24 mouse cellular contexts compared by ENCODE assay signal in genomic region chr4:151041506-151041905, GRCm38 (mm10). TPM values are rescaled to one million over a fixed set of nuclear protein-coding genes. Genes with fewer than 3 reads are reported as not detected.
DNase-seq lines count a peak whose midpoint lies in the region; TF ChIP-seq lines count a peak whose summit lies in the region.
"Had no signal": no experiment of that assay in that cellular context is flagged by ENCODE, and none has a peak within 500 bp of the region (broad histone marks: within the 10 kb centered on the region; RNA-seq: fewer than 3 reads in every experiment).

No protein-coding gene starts in this region.

- DNase-seq in gastrocnemius, adult 2 months = no peak
- DNase-seq in gastrocnemius, postnatal 25 days = no peak
- DNase-seq in left cerebral cortex, adult 11 months (ENCODE audit: low spot score) = peak; percentile 53
- no peak for DNase-seq in left cerebral cortex, postnatal 4 days
- DNase-seq in right cerebral cortex, postnatal 10 days (ENCODE audit: low spot score in 2 of 2) = peak; percentile 47 to 71
- DNase-seq in urinary bladder, postnatal 4 days (ENCODE audit: low spot score in 2 of 2) = no peak
- DNase-seq in hindbrain, embryonic 10.5 days (ENCODE audit: low spot score) = no peak
- DNase-seq: adrenal gland, adult 2 months; cerebellum, adult 18-20 months; kidney, adult 9 months; kidney, postnatal 4 days; lung, adult 2 months; spleen, adult 18-20 months; thymus, postnatal 36 days had no signal

- peaks cover 11% of the 10 kb centered on the region for H3K27me3 ChIP-seq in hindbrain, embryonic 10.5 days (ENCODE audit: insufficient read depth, poor library complexity, severe bottlenecking)
- H3K27me3 ChIP-seq: Patski had no signal

- H3K9me3 ChIP-seq in hindbrain, embryonic 10.5 days = no peaks in the 10 kb centered on the region
- H3K9me3 ChIP-seq: forebrain, embryonic 10.5 days; heart, embryonic 10.5 days; neural tube, embryonic 12.5 days had no signal

- TF ChIP-seq CTCF in gastrocnemius, adult 2 months (IDR thresholded peaks at IDR 0.05) = no peak
- TF ChIP-seq CTCF in cortical plate, adult 2 months (IDR thresholded peaks at IDR 0.05; ENCODE audit: extremely low read depth, insufficient read depth, low read length) = no peak

- H3K27ac ChIP-seq in gastrocnemius, adult 2 months = peak overlapping the region; percentile 12; the same call in 1 of the 2 replicates
- no peak overlapping the region for H3K27ac ChIP-seq in cortical plate, adult 2 months (ENCODE audit: insufficient read depth, low read length)
- H3K27ac ChIP-seq in hindbrain, embryonic 10.5 days = no peak overlapping the region
- H3K27ac ChIP-seq: forebrain, embryonic 10.5 days; heart, embryonic 10.5 days; neural tube, embryonic 12.5 days had no signal

- WGBS in hindbrain, embryonic 10.5 days = 89% methylated on average over 5 of the region's 5 CpGs

- peaks cover 2% of the 10 kb centered on the region for H3K4me1 ChIP-seq in cortical plate, adult 2 months (ENCODE audit: control insufficient read depth, insufficient read depth, low read length)
- peaks cover 23% of the 10 kb centered on the region for H3K4me1 ChIP-seq in hindbrain, embryonic 10.5 days (replicated peaks)

- TF ChIP-seq POLR2A in cortical plate, adult 2 months (IDR thresholded peaks at IDR 0.05; ENCODE audit: extremely low read depth, insufficient read depth, low read length) = 0 out of 2 replicates have a peak, but pooled peaks have one; percentile 15

- peaks cover 1% of the 10 kb centered on the region for H3K36me3 ChIP-seq in hindbrain, embryonic 10.5 days

- peak overlapping the region; percentile 9; the same call in 1 of the 2 replicates for H3K4me3 ChIP-seq in gastrocnemius, adult 2 months
- H3K4me3 ChIP-seq in cortical plate, adult 2 months (ENCODE audit: insufficient read depth, low read length) = peak overlapping the region; percentile 28
- H3K4me3 ChIP-seq in hindbrain, embryonic 10.5 days = no peak overlapping the region
- H3K4me3 ChIP-seq: forebrain, embryonic 10.5 days; heart, embryonic 10.5 days; neural tube, embryonic 12.5 days had no signal

- intact Hi-C loops in gastrocnemius, adult 2 months (cut with DNase I) = no loop called here
- intact Hi-C loops in left cerebral cortex, postnatal 4 days (cut with DNase I) = no loop called here

RNA-seq across cellular contexts. Expression of gene Per3, which starts 3.0 kb away (rescaled TPM):
- total RNA-seq in gastrocnemius, adult 2 months (2021) = 1 to 10 TPM; 3.6 to 9.3 TPM
- total RNA-seq in gastrocnemius, postnatal 25 days (2021) = 10 to 100 TPM in 1 of 2 experiments, 1 to 10 TPM in 1; 3.8 to 16.2 TPM
- total RNA-seq in left cerebral cortex, postnatal 4 days (2021) = 1 to 10 TPM; 6.5 to 6.6 TPM
- 42.8 and 48.1 TPM in 2 replicates for polyA plus RNA-seq in cortical plate, adult 2 months (2012; rRNA removed)
- 4.3 and 5.7 TPM in 2 replicates for polyA plus RNA-seq in hindbrain, embryonic 10.5 days (2016; fragmentation: Nextera tagmentation; extraction: Ambion mirVana)

RNA-seq across cellular contexts. Expression of gene Vamp3, which starts 16.3 kb away (rescaled TPM):
- total RNA-seq in gastrocnemius, adult 2 months (2021) = 10 to 100 TPM; 53.8 to 56.3 TPM
- total RNA-seq in gastrocnemius, postnatal 25 days (2021) = 10 to 100 TPM; 49.0 to 54.0 TPM
- 10 to 100 TPM; 34.1 to 35.2 TPM for total RNA-seq in left cerebral cortex, postnatal 4 days (2021)
- polyA plus RNA-seq in cortical plate, adult 2 months (2012; rRNA removed) = 52.2 and 54.8 TPM in 2 replicates
- 105 and 123 TPM in 2 replicates for polyA plus RNA-seq in hindbrain, embryonic 10.5 days (2016; fragmentation: Nextera tagmentation; extraction: Ambion mirVana)

RNA-seq across cellular contexts. Expression of gene Uts2, which starts 44.6 kb away (rescaled TPM):
- not detected for total RNA-seq in gastrocnemius, adult 2 months (2021)
- total RNA-seq in gastrocnemius, postnatal 25 days (2021) = not detected
- not detected for total RNA-seq in left cerebral cortex, postnatal 4 days (2021)
- polyA plus RNA-seq in cortical plate, adult 2 months (2012; rRNA removed) = not detected in 2 replicates
- not detected in 2 replicates for polyA plus RNA-seq in hindbrain, embryonic 10.5 days (2016; fragmentation: Nextera tagmentation; extraction: Ambion mirVana)
- total RNA-seq: adrenal gland, adult 2 months; gastrocnemius, adult 18-20 months; liver, adult 2 months had no signal
- polyA plus RNA-seq: adrenal gland, adult 2 months; embryonic facial prominence, embryonic 14.5 days; forebrain, embryonic 10.5 days; heart, embryonic 10.5 days; liver, adult 2 months; lung, adult 2 months; Patski; stomach, embryonic 16.5 days had no signal

RNA-seq across cellular contexts. Expression of gene Gm13090, which starts 47.9 kb away (rescaled TPM):
- total RNA-seq in gastrocnemius, adult 2 months (2021) = not detected
- not detected for total RNA-seq in gastrocnemius, postnatal 25 days (2021)
- total RNA-seq in left cerebral cortex, postnatal 4 days (2021) = not detected
- polyA plus RNA-seq in cortical plate, adult 2 months (2012; rRNA removed) = not detected in 2 replicates
- polyA plus RNA-seq in hindbrain, embryonic 10.5 days (2016; fragmentation: Nextera tagmentation; extraction: Ambion mirVana) = not detected in 2 replicates
- total RNA-seq: adrenal gland, adult 2 months; gastrocnemius, adult 18-20 months; liver, adult 2 months had no signal
- polyA plus RNA-seq: adrenal gland, adult 2 months; embryonic facial prominence, embryonic 14.5 days; forebrain, embryonic 10.5 days; heart, embryonic 10.5 days; hindbrain, embryonic 16.5 days; liver, adult 2 months; lung, adult 2 months; neural tube, embryonic 12.5 days; Patski; stomach, embryonic 16.5 days had no signal

Comparison
In these comparisons a context has a peak if more than half of its experiments do, and no peak if none do; other contexts are left out.
1. DNase-seq: peak in left cerebral cortex, adult 11 months (single experiment) and right cerebral cortex, postnatal 10 days (2 of 2); none in gastrocnemius, adult 2 months (single experiment), gastrocnemius, postnatal 25 days (single experiment), left cerebral cortex, postnatal 4 days (single experiment), urinary bladder, postnatal 4 days (0 of 2) and hindbrain, embryonic 10.5 days (single experiment).